Mouse (Mus musculus) left cerebral cortex, adult 2 months (tissue): Measurements from ENCODE around the gene Slc25a53. TPM values are rescaled to one million over a fixed set of nuclear protein-coding genes. Genes with fewer than 3 reads are reported as not detected.

Experiments
- DNase-seq, 2 experiments: peaks; one replicate each; pipeline ENCODE4 v3.0.0; 2021 to 2022; ENCODE audit warnings: low spot score in 2 of 2, mixed read lengths in 1 of 2; ENCODE audit errors: extremely low spot score in 1 of 2
- H3K27ac ChIP-seq: fragments of 200-600 bp; 2 replicates; pipeline ENCODE4 v1.8.1; 2022
- H3K4me3 ChIP-seq: fragments of 200-600 bp; 2 replicates; pipeline ENCODE4 v1.8.1; 2022
- CTCF ChIP-seq: fragments of 200-600 bp; IDR thresholded peaks from 2 replicates; pipeline ENCODE4 v1.8.1; 2022; ENCODE audit warnings: antibody characterized with exemption, mild to moderate bottlenecking, moderate library complexity
- intact Hi-C: fragments of 180-260 bp; cut with DNase I; formaldehyde crosslinking; loops from one replicate; pipeline ENCODE4 v1.15.1; 2025
- long read RNA-seq, 2 experiments: library from polyadenylated mRNA; stranded (forward); transcript quantifications; one replicate each; pipeline ENCODE4 v2.0.0; 2021; ENCODE audit warnings: borderline mapping rate in 2 of 2
- total RNA-seq, 2 experiments: library from RNA; stranded (reverse); gene quantifications; 2 replicates each; pipeline ENCODE4 v1.2.3; 2021

The Slc25a53 gene
- total RNA-seq = 10 to 100 TPM; 26.5 to 34.7 TPM
- long read RNA-seq, experiment 1, transcript Slc25a53-205 (7 exons, 1,737 nt) = minor isoform, 6 of 17 reads
- long read RNA-seq, experiment 1, transcript Slc25a53-214 (2 exons, 2,567 nt) = major isoform, 7 of 17 reads
- long read RNA-seq, experiment 1, partial matches to known transcripts = 0 of 17 reads
- long read RNA-seq, experiment 1, other reads (novel, unspliced or antisense) = 3 of 17 reads
- long read RNA-seq, experiment 2, partial matches to known transcripts = 0 of 8 reads
- long read RNA-seq, experiment 2, other reads (novel, unspliced or antisense) = 4 of 8 reads

DNA sequence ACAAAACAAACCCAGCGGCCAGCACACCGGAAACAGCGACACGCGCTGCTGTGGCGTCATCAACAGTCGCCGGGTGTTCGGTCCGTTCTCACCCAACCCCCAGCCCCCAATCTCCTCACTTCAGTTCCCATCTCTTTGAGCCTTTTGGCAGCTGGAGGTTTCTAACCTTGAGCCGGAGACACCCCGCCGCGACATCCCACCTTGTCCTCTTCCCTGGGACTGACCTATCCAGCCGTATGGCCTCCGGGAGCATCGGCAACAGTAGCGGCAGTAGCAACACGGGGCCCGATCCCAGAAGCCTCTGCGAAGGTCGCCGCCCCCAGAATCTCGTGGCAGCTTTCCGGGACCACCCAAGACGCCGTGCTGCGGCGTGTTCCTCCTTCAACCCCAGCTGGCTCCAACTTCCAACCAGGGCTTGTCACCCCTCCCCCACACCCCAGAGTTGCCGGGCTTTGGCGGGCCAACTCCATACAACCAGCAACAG, at the start of gene Slc25a53:
Slc25a53 (minus strand) TSS at position 303 of the 484 bp plus-strand sequence.
- intact Hi-C loops = no loop called here
- peak; percentile 79 to 83 for DNase-seq
- H3K4me3 ChIP-seq = peak within 1 kb of the TSS; percentile 55
- TF ChIP-seq CTCF = no peak
- H3K27ac ChIP-seq = peak within 1 kb of the TSS; percentile 93

DNA sequence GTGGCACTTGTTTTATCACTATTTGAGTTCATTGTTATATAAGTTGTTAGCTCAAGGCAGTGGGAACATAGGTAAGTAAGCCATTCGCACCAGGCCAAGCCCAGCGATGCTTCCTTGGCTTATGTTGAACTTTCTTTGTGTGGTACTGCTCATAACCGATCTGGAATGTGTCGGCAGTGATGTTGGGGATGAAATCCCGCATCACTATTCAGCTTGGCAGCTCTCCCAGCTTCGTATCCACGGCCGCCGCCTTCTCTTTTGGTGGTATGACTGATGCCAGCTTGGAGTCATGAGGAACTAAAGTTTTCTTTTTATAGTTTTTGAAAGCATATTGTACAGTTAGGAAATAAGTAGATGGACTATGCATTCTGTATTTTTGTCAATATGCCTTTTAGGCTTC, 25.1 kb upstream of the Slc25a53 start:
- no peak overlapping the region for H3K27ac ChIP-seq
- DNase-seq = peak; percentile 26 to 37
- H3K4me3 ChIP-seq = no peak overlapping the region
- no peak for TF ChIP-seq CTCF
- intact Hi-C loops = no loop called here

DNA sequence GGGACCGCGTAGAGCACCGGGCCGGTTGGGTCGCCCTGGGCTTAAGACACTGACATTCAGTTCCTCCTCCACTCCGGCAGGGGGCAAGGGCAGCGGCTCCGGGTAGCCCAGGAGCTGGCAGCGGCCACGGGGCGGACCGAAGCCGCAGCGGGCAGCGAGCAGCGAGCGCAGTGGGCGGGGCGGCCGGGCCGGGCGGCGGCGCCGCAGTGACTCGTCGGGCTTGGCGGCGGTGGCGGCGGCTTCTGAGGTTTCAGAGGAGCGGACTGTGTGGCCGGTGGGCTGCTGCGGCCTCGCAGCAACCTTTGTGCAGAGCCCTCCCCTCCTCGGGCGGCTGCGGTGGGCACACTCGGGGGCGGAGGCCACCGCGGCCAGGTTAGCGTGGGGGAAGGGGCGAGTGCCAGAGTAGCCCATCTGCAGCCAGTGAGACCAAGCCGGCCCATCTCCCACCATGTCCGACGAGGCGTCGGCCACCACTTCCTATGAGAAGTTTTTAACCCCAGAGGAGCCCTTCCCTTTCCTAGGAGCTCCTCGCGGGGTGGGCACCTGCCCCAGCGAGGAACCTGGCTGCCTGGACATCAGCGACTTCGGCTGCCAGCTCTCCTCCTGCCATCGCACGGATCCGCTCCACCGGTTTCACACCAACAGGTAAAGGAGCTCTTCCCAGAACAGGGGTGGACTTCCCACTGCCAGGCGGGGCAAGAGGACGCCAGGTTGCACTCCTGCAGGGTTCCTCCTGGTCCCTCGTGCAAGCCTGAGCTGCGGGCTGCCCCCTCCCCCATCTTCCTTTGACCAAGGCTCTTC, 11.5 kb upstream of the Slc25a53 start, which contains the start of gene Fam199x:
Fam199x (plus strand) TSS at position 170 of the 801 bp plus-strand sequence.
- peak; percentile 66 to 70 for DNase-seq
- intact Hi-C loops = loop anchor here (5.0 kb wide), 1 partner anchor 93 kb away; no protein-coding TSS in a partner anchor
- TF ChIP-seq CTCF = peak; percentile 56
- peak within 1 kb of the TSS; percentile 80 for H3K27ac ChIP-seq
- H3K4me3 ChIP-seq = peak within 1 kb of the TSS; percentile 70

DNA sequence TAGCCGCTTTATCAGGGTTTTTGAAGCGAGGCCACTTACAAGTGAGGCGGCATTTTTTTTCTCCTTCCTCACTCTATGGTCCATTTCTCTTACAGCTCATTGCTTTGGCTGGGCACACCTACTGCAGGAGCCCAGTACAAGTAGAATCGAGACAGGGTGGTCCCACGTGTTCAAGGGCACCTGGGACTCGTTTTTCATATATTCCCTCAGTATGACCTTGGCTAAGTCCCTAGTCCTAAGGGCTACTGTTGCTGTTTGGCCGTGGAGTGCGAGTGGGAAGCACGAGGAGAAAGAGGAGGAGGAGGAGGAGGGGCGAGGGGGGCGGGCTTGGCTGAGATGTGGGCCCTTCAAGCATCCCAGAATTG, 10.9 kb upstream of the Slc25a53 start:
- no peak for TF ChIP-seq CTCF
- DNase-seq = peak in 1 of 2 experiments; percentile 13
- intact Hi-C loops = loop anchor here (5.0 kb wide), 1 partner anchor 93 kb away; no protein-coding TSS in a partner anchor
- peak overlapping the region; percentile 80 for H3K27ac ChIP-seq
- H3K4me3 ChIP-seq = peak overlapping the region; percentile 70

DNA sequence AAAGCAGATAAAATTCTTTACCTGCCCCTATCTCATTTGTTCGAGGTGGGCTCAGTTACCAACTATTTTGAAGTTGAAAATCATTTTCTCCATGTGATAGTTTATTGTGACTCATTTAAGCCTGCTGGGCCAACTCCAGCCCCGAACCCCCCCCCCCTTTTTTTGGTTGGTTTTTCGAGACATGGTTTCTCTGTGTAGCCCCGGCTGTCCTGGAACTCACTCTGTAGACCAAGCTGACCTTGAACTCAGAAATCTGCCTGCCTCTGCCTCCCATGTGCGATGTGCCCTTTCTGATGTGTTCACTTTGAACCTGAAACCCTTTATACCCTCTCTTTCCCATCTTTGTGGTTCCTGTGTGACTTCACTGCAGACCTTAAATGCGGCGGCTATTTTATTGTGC, 400 bp upstream of the Slc25a53 start:
- intact Hi-C loops = no loop called here
- no peak for DNase-seq

DNA sequence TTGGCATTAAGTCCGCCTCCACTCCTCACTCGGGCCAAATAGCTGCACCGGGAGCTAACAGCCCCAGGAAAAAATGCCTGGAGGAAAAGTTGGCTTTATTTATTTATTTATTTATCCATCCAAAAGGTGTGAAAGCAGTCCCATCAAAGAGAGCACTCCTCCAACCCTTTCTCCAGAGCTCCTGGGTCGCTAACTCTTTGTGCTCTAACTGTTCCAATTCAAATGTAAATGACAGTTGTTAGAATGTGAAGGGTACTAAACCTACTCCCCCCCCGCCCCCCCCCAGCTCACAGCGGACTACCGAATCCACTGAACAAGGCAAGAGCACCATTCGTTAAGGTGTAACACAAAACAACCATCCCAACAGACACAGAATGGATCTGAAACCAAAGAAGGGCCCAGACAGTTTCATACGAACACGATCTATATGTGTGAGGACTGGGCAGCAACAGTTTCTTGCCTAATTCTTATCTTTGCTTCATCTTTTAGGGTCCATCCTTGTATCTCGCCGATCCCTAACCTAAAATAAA, 567 bp downstream of the Slc25a53 start:
- no peak for DNase-seq
- intact Hi-C loops = no loop called here
- H3K27ac ChIP-seq = peak overlapping the region; percentile 93
- H3K4me3 ChIP-seq = peak overlapping the region; percentile 55
- TF ChIP-seq CTCF = no peak

More for the DNA sequence above, 400 bp upstream of the Slc25a53 start:
- H3K27ac ChIP-seq = peak overlapping the region; percentile 93
- H3K4me3 ChIP-seq = peak overlapping the region; percentile 55
- no peak for TF ChIP-seq CTCF

DNA sequence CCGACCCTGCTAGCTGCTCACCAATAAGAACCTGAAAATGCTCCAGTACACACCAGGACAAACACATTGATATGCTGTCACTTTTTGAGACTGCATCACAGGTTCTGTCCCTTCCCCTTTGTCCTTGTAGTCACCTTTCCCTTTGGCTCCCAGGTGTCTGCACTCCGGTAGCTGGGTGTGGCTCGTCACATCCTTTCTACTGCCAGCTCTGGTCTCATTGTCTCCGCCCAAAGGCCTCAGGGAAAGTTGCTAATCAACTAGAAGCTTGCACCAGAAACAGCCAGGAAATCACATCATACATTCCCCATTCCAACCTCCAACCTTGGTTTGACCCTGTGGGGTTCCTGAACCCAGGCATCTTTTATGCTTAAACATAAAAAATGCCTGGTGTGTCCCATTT, 3.8 kb downstream of the Slc25a53 start:
- no peak overlapping the region for H3K4me3 ChIP-seq
- no peak overlapping the region for H3K27ac ChIP-seq
- TF ChIP-seq CTCF = no peak
- DNase-seq = no peak
- intact Hi-C loops = no loop called here

DNA sequence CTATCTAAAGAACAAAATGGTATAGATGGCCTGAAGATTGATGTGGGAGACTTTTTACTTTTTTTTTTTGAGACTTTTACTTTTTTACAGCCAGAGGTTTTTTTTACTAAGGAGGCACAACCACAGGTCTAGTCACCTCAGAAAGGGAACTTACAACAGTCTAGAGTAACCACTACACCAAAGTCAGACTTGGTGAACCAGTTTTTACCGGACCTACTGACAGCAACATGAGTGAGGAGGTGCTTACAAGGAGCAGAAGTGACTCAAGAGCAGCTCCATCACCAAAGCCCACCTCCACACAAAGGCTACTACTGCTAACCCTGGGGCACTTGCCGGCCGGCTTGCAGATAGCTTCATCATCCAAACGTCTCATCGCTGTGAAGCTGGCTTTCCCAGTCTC, 6.4 kb downstream of the Slc25a53 start:
- TF ChIP-seq CTCF = no peak
- intact Hi-C loops = no loop called here
- H3K27ac ChIP-seq = no peak overlapping the region
- H3K4me3 ChIP-seq = no peak overlapping the region
- DNase-seq = no peak

DNA sequence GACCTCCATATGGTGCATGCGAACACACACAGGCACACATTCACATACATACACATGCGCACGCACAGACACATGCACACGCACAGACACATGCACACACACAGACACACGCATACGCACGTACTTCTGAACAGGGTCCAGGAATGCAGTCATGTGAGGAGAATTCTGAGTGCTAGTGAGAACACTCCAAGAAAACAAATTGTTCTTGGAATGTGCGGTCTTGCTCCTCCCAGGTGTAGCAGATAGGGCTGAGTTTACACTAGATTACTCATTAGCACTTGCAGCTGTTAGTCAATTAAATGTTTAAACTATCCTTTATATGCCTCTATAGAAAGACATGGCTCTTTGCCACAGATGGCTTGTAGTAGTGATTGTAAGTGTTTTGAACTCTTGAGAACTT, 7.2 kb downstream of the Slc25a53 start:
- no peak for TF ChIP-seq CTCF
- DNase-seq = no peak
- intact Hi-C loops = no loop called here
- Histone ChIP-seq H3K4me3 (no peak overlapping the region), H3K27ac (no peak overlapping the region)

DNA sequence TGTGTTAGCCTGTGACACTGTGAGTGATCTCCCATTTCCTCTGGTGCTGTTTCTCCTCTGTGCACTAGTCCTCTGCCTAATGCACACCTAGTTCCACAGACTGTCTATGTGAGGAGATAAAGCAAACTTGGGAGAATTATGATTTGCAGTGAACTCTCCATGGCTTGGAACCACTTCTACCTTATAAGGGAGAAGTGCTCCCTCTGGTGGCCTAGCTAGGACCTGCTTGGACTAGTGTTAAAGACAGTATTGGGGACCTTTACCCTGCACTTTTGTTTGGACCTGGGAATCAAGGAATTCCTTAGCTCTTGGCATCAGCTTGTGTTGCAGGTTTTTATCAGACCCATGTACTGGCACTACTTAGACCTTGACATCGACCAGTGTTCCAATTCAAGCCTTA, 18.8 kb downstream of the Slc25a53 start:
- Histone ChIP-seq H3K27ac (no peak overlapping the region), H3K4me3 (no peak overlapping the region)
- peak; percentile 22 to 62 for DNase-seq
- intact Hi-C loops = loop anchor here (5.0 to 10.0 kb wide), 3 partner anchors 42 to 395 kb away; partner anchors contain the start of genes Morf4l2, Tmsb15b1, Tmsb15b2 and Tmsb15l
- TF ChIP-seq CTCF = peak; percentile 76

DNA sequence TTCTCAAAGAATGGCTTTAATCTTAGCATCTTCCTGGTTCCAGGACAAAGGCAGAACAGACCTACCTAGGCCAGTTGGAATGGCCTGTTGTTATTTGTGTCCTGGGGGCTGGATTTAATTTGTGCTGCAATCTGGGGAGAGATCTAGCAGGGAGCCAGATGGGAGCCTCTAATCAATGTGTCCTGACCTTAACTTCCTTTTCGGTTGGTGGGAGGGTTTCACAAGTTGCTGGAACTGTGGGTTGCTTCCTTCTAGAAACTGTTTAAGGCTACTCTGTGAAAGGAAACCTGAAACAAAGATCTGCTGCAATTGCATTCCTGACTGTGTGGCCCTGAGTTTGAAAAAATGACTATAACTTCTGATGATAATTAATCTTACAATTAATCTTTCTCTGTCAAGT, 20.4 kb downstream of the Slc25a53 start:
- Histone ChIP-seq H3K4me3 (no peak overlapping the region), H3K27ac (no peak overlapping the region)
- no peak for DNase-seq
- intact Hi-C loops = loop anchor here (2.0 to 10.0 kb wide), 4 partner anchors 40 to 393 kb away; partner anchors contain the start of genes Morf4l2, Tmsb15b1, Tmsb15b2 and Tmsb15l
- no peak for TF ChIP-seq CTCF
